Mouse (Mus musculus) lung, postnatal 4 days (tissue): ENCODE data around the gene Hspbp1.
A peak's percentile ranks its signal among the peaks of the same experiment; 100 is the strongest.

ENCODE experiments used
- DNase-seq, 2 experiments: peaks; one replicate each; pipeline ENCODE4 v3.0.0; 2021

Gene Hspbp1

DNA sequence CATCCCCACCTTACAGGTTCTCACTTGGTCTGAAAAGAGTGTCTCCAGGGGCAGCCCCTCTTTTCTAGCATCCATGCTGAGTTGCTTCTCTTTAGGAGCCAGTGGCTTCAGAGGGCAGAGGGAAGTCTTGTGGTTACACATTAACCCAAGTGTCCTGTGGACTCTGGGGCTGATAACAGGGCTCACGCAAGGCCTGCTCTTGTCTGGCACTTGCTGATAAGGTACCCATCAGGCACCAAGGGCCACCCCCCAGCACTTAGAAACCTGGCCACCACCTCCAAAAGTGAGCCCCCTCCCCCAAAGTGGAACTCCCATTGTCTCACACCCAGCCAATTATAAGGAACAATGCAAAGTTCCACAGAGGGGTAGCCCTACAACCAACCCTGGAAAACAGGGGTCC lies 54.7 kb downstream of the Hspbp1 start:
- no peak for DNase-seq

DNA sequence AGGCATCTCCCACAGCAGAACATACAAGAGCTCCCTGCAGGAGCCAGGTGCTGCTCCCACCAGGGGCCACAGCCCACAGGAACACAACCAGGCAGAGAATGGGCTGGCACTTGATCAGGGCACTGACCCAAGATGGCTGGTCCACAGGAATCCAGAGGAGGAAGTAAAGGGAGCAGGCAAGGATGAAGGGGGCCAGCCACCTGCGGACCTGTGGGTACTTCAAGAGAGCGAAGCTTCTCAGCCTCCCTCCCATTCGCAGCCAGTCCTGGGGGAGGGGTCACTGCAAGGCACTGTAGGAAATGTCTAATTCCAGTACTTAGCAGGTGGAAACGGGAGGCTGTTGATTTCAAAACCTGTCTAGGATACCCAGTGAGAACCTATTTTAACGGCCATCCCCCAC lies 55.3 kb downstream of the Hspbp1 start:
- no peak for DNase-seq

DNA sequence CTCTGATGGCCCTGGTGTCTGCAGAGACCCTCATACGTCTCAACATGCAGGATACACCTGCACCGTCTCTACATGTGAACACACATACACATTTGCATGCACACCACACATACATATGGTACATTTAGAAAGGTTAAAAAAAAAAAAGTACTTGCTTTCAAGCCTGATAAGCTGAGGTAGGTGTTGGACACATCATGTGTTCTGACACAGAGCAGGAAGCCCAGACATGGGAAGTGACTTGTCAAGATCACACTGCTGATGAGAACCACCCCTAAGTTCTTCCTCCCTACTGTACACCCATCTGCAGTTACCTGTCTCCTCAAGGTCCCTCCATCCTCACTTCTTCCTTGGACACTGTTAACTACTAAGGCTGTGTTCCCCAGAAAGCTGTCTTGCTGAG lies 58.9 kb downstream of the Hspbp1 start:
- no peak for DNase-seq

DNA sequence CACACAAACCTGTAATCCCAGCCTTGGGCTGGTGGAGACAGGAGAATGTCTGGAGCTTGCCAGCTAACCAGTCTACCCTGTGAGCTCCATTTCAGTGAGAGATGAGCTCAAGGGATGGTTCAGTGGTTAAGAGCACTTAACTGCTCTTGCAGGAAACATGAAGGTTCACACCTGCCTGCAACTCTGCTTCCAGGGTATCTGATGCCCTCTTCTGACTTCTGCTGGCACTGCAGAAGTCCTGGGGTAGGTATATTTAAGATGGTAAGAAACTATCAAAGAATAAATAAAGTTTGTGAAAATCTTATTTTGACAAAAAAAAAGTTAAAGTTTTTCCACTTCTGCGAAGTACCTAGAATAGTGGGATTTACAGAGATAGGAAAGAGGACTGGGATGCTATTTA lies 60.5 kb downstream of the Hspbp1 start:
- no peak for DNase-seq

DNA sequence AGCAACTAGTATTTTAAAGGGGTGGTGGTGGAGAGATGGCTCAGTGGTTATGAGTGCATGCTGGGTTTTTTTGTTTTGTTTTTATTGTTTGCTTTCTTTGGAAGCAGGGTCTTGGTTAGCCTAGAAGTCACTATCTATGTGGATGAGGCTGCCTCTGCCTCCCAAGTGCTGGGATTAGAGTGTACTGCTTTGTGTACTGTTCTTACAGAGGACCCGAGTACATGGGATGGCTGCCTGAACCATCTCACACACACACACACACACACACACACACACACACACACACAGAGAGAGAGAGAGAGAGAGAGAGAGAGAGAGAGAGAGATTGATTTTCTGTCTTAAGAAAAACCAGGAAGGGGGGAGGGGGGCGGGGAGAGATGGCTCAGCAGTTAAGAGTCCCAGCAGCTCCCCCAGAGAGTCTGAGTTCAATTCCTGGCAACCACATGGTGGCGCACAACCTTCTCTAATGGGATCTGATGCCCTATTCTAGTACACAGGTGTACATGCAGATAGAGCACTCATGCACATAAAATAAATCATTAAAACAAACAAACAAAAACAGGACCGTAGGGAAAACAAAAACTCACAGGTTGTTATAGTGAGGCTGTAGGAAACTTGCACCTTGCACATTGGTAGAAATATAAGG lies 61.2 kb downstream of the Hspbp1 start:
- peak in 1 of 2 experiments; percentile 65 for DNase-seq

DNA sequence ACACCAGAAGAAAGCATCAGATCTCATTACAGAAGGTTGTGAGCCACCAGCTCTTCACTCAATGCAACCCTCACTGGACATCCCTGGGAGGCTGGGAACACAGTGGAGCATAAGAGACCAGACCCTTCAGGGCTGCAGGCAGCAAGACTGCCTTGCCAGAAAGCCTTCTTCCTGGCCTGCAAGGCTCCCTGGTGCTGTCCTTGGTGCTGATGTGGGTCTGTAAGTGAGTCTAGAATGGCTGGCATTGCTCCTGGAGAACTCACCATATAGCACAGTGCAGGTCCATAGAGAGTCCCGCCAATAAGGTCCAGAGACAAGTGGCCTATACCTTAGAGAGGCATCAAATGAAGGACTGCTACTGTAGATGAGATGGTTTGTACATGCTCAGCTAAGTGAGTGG lies 64.9 kb downstream of the Hspbp1 start:
- DNase-seq: peak in 1 of 2 experiments; percentile 56

DNA sequence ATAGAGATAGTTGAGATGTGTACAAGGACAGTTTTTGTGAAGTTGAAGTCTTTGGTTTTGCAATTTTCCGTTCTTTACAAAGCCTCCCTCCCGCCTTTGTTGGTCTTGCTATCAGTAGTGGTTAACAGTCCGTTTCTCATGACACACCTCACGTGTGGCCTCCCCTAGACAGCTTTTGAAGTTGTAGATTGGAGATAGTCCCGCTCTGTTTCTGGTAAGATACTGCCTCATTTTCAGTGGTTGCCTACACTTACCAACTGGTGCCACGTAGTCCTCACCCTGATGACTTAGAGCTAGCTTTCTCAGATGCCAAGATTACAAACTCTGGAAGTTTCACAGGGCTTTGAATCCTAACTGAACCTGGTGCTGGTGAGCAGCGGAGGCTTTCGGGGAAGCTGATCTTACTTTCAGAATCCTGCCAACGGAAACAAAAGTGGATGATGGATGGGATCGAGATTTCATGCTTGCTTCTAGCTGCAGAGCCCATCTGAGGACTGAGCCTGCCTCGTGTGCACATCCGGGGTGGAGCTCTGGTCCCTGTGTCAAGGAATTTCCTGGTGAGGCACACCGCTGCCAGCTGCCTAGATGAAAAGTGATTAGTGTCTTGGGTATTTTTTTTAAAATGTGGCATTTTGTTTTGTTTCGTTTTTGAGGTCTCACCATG lies 71.0 kb downstream of the Hspbp1 start:
- no peak for DNase-seq

DNA sequence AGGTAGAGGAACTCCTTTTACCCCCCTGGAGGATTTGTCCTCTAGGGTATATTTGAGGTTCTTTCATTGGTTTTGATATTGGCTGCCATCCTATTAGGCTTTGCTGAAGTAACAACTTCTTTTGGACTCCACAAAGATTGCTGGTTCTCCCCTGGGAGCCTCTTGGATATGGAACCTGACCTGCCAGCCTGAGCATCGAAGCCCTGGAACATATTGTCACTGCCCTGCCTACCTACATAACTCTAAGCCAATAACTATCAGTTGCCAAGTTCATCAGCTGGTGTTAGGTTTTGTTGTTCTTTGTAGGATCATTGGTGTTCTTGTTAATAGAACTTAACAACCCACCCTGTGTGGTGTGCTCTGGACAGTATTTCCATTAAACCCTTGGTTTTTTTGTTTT lies 71.9 kb downstream of the Hspbp1 start:
- DNase-seq: no peak

DNA sequence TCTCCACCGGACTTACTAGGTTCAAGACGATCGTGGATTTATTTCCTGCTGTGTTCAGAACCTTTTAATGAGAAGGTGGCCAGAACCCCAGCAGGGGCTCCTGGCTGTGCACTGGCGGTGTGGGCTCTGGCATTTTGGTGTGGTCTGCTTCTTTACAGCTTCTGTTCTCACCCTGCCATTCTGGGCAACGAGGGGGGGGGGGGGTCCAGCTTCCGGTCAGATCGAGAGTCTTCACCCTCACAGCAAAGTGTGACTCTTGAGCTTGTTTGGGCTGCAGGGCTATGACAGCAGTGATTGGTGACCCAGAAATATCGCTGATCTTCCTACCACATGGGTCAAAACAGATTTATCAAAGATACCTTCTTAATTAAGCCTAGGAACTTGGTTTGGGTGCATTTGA lies 72.5 kb downstream of the Hspbp1 start:
- no peak for DNase-seq

DNA sequence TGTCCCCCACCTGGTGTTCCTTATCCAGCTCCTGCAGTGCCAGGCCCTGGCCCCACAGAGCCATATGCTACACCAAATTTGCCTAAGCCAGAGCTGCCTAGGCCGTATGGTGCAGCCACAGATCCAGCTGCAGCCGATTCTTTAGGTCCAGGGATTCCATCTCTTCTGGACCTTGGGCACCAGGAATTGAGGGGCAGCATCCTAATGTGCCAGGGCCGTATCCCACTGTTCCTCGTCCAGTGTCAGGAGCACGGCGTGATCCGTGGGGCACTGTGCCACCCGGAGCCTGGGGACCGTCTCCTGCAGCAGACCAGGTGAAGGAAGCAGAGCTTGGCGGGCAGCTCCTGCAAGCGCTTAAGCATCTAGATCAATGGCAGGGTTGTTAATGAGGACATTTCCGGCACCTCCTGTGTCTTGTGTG lies 72.9 kb downstream of the Hspbp1 start:
- DNase-seq: no peak

DNA sequence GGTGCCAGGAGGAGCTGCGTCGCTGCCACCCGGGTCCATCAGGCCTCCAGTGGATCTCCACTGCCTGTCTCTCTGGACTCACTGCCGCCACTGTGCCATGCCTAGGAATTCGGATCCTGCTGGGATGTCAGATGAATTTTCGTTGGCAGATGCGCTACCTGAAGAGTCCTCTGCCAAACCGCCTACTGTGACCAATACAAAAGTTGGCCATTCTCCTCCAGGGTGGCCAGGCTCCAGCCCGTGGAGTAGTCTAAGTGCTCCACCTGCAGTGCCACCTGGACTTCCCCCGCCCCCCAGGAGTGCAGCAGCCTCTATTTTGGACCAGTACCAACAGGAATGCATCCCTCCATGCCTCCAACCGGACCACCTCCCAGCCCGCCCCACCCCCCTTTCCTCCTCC lies 73.4 kb downstream of the Hspbp1 start:
- no peak for DNase-seq
